Mouse (Mus musculus) bone marrow, adult 2 months (tissue): ENCODE results near the gene Actr2.
A peak's percentile ranks its signal among the peaks of the same experiment; 100 is the strongest.

Source experiments
- CTCF ChIP-seq: fragments of 200-500 bp; IDR thresholded peaks from 2 replicates; pipeline ENCODE4 v1.5.1; 2011; ENCODE audit warnings: low read length, control low read depth; ENCODE audit not compliant: control insufficient read depth, insufficient read depth
- POLR2A ChIP-seq: fragments of 200-500 bp; IDR thresholded peaks from 2 replicates; pipeline ENCODE4 v1.6.1; 2011; ENCODE audit warnings: low read depth, mild to moderate bottlenecking, control low read depth, low read length, borderline replicate concordance; ENCODE audit not compliant: control insufficient read depth

- TF ChIP-seq CTCF (no peak), POLR2A (peak; percentile 74)
Measured at GRCm38 (mm10) chr11:20112006-20112740, 540 bp downstream of the Actr2 start.
